Mouse (Mus musculus) spleen, adult 2 months (tissue): ENCODE measurements at regions not wholly inside any gene's neighbourhood (a gene's known extent, or its start where the extent isn't known, plus 50 kb on each side); places are given as distances from the start of the nearest gene placed in this dataset.

Experiments
- DNase-seq, 2 experiments: peaks; one replicate each; pipeline versions ENCODE4 v3.0.0 to v3.0.0-alpha.2; 2012 to 2021; ENCODE audit warnings: low spot score in 2 of 2, low read depth in 1 of 2
- H3K27ac ChIP-seq: fragments of 200-500 bp; 2 replicates; pipeline ENCODE4 v1.5.1; 2012; ENCODE audit warnings: low read length, inconsistent platforms; ENCODE audit not compliant: insufficient read depth
- H3K27me3 ChIP-seq: fragments of 200-500 bp; 2 replicates; pipeline ENCODE4 v1.6.1; 2012; ENCODE audit warnings: mild to moderate bottlenecking, moderate library complexity, low read length, inconsistent platforms; ENCODE audit not compliant: control insufficient read depth, insufficient read depth
- H3K36me3 ChIP-seq: fragments of 200-500 bp; 2 replicates; pipeline ENCODE4 v1.6.1; 2012; ENCODE audit warnings: mild to moderate bottlenecking, low read length, inconsistent platforms; ENCODE audit not compliant: control insufficient read depth, insufficient read depth
- H3K4me1 ChIP-seq: fragments of 200-500 bp; 2 replicates; pipeline ENCODE4 v1.6.1; 2011; ENCODE audit warnings: inconsistent platforms; ENCODE audit not compliant: control insufficient read depth, insufficient read depth, insufficient read length
- H3K4me3 ChIP-seq: fragments of 200-500 bp; 2 replicates; pipeline ENCODE4 v1.5.1; 2011; ENCODE audit warnings: mild to moderate bottlenecking, inconsistent platforms; ENCODE audit not compliant: insufficient read depth, insufficient read length; ENCODE audit errors: extremely low read depth
- CTCF ChIP-seq: fragments of 200-500 bp; IDR thresholded peaks from 2 replicates; pipeline ENCODE4 v1.5.1; 2011; ENCODE audit warnings: mild to moderate bottlenecking, inconsistent platforms; ENCODE audit not compliant: insufficient read depth, insufficient read length, insufficient replicate concordance; ENCODE audit errors: extremely low read depth
- POLR2A ChIP-seq: fragments of 200-500 bp; IDR thresholded peaks from 2 replicates; pipeline ENCODE4 v1.6.1; 2011; ENCODE audit warnings: low read depth, low read length, inconsistent platforms
- WGBS: fragments of 180-500 bp; shearing (Covaris S2); methylation state at CpG from one replicate; pipeline ENCODE4 v1.1.7; 2018; 5-methylcytosine and 5-hydroxymethylcytosine counted together

DNA sequence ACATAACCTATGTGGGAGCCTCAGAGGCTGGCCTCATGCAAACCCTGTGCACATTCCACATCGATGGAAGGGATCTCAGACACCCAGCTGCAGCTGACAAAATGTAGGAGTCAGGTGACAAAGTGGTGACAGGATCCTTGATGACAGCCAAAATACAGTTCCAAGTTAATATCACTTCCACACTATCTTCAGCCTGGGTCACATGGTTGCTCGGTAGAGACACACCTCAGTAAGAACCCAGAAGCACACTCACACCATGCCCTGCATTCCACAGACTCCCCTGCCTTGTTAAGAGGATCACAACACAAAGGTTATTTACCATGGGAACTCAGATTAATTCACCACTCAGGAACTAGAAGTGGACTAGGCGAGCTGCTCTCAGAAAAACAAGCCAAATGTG is 505.4 kb upstream of the Hsf2 start:
- H3K4me1 ChIP-seq = no peaks in the 10 kb centered on the region
- no peak overlapping the region for H3K4me3 ChIP-seq
- 77% methylated on average over 3 of the region's 3 CpGs for WGBS
- H3K36me3 ChIP-seq = no peaks in the 10 kb centered on the region
- TF ChIP-seq POLR2A (no peak), CTCF (no peak)
- no peak for DNase-seq
- no peaks in the 10 kb centered on the region for H3K27me3 ChIP-seq
- H3K27ac ChIP-seq = no peak overlapping the region

- 87% methylated on average over 8 of the region's 8 CpGs for WGBS
- no peaks in the 10 kb centered on the region for H3K36me3 ChIP-seq
- no peak overlapping the region for H3K4me3 ChIP-seq
- TF ChIP-seq POLR2A = no peak
- no peak overlapping the region for H3K27ac ChIP-seq
- H3K27me3 ChIP-seq = no peaks in the 10 kb centered on the region
- DNase-seq = no peak
- H3K4me1 ChIP-seq = no peaks in the 10 kb centered on the region
These were observed 503.5 kb upstream of the Hsf2 start for GRCm38 (mm10) chr10:56982526-56983190.

GRCm38 (mm10) chr10:56994969-56995368 is 491.2 kb upstream of the Hsf2 start:
- TF ChIP-seq CTCF (no peak), POLR2A (no peak)
- no peak for DNase-seq
- WGBS = 95% methylated on average over 3 of the region's 3 CpGs
- Histone ChIP-seq H3K4me1 (no peaks in the 10 kb centered on the region), H3K27ac (no peak overlapping the region), H3K4me3 (no peak overlapping the region), H3K36me3 (no peaks in the 10 kb centered on the region), H3K27me3 (no peaks in the 10 kb centered on the region)

GRCm38 (mm10) chr10:57000892-57001722 is 485.1 kb upstream of the Hsf2 start:
- Histone ChIP-seq H3K36me3 (no peaks in the 10 kb centered on the region), H3K27me3 (no peaks in the 10 kb centered on the region), H3K4me3 (no peak overlapping the region), H3K27ac (no peak overlapping the region), H3K4me1 (no peaks in the 10 kb centered on the region)
- 29% methylated on average over 16 of the region's 16 CpGs for WGBS
- DNase-seq = peak in 1 of 2 experiments; percentile 5
- TF ChIP-seq CTCF = peak; percentile 14; the same call in 1 of the 2 replicates
- no peak for TF ChIP-seq POLR2A

DNA sequence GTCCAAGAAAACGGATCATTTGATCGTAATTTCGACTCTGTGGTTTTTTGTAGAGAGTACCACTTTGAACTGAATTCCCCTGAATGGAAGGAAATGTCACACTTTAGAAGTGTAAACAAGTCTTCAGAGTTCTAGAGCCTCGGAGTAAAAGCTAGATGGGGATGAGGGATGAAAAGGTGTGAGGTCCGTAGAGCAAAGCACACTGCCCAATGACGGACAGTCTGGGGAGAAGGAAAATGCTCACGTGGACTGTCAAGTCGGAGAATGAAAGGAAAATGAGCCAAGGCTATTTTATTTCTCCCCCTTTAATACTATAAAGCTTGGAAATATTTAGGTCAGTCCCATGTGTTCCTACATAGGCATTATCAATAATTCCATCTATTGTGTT is 484.5 kb upstream of the Hsf2 start:
- Histone ChIP-seq H3K36me3 (no peaks in the 10 kb centered on the region), H3K4me1 (no peaks in the 10 kb centered on the region), H3K4me3 (no peak overlapping the region), H3K27me3 (no peaks in the 10 kb centered on the region), H3K27ac (no peak overlapping the region)
- 56% methylated on average over 8 of the region's 8 CpGs for WGBS
- no peak for DNase-seq
- TF ChIP-seq POLR2A (no peak), CTCF (no peak)

GRCm38 (mm10) chr10:57037641-57038040 is 448.5 kb upstream of the Hsf2 start:
- no peak for TF ChIP-seq CTCF
- DNase-seq = no peak
- Histone ChIP-seq H3K27ac (no peak overlapping the region), H3K36me3 (no peaks in the 10 kb centered on the region), H3K27me3 (no peaks in the 10 kb centered on the region), H3K4me3 (no peak overlapping the region), H3K4me1 (no peaks in the 10 kb centered on the region)
- 96% methylated on average over 2 of the region's 2 CpGs for WGBS

GRCm38 (mm10) chr10:57040201-57040600 is 446.0 kb upstream of the Hsf2 start:
- H3K27me3 ChIP-seq = no peaks in the 10 kb centered on the region
- no peaks in the 10 kb centered on the region for H3K4me1 ChIP-seq
- DNase-seq = peak in 1 of 2 experiments; percentile 28
- H3K4me3 ChIP-seq = no peak overlapping the region
- WGBS = 38% methylated on average over 5 of the region's 5 CpGs
- H3K27ac ChIP-seq = no peak overlapping the region
- no peaks in the 10 kb centered on the region for H3K36me3 ChIP-seq
- TF ChIP-seq POLR2A = no peak
- no peak for TF ChIP-seq CTCF
